Mouse (Mus musculus) macrophage (primary cell): Measurements from ENCODE around the gene Kctd2. TPM values are rescaled to one million over a fixed set of nuclear protein-coding genes. Genes with fewer than 3 reads are reported as not detected.

ENCODE experiments used
- H3K27ac ChIP-seq: fragments of 350-480 bp; formaldehyde crosslinking; 2 replicates; pipeline ENCODE4 v1.9.0; 2021
- H3K36me3 ChIP-seq: fragments of 350-480 bp; formaldehyde crosslinking; 2 replicates; pipeline ENCODE4 v1.9.0; 2021; ENCODE audit errors: inconsistent target
- H3K4me3 ChIP-seq: fragments of 350-480 bp; formaldehyde crosslinking; 2 replicates; pipeline ENCODE4 v1.9.0; 2021; ENCODE audit errors: inconsistent target
- H3K79me2 ChIP-seq: fragments of 350-480 bp; formaldehyde crosslinking; 2 replicates; pipeline ENCODE4 v1.9.0; 2021; ENCODE audit errors: inconsistent target
- WGBS: methylation state at CpG from one replicate; pipeline ENCODE4 v1.1.7; 2026; ENCODE audit warnings: inconsistent platforms; ENCODE audit not compliant: missing documents; 5-methylcytosine and 5-hydroxymethylcytosine counted together
- polyA plus RNA-seq: library from polyadenylated mRNA; stranded (reverse); fragments of 250-400 nt; gene quantifications from 3 replicates; pipeline ENCODE4 v1.2.4, GENCODE M21; 2018; ENCODE audit warnings: inconsistent platforms

Kctd2 gene
- polyA plus RNA-seq, 1 experiment from 2014 or later = 13.7 TPM

- 73% methylated on average over 5 of the region's 5 CpGs for WGBS
- Histone ChIP-seq H3K27ac (no peak overlapping the region), H3K4me3 (no peak overlapping the region), H3K36me3 (no peaks in the 10 kb centered on the region), H3K79me2 (no peaks in the 10 kb centered on the region)
Measured at GRCm38 (mm10) chr11:115461846-115462242, 41.9 kb downstream of the Kctd2 start.

GRCm38 (mm10) chr11:115462243-115462891 is 42.4 kb downstream of the Kctd2 start, which contains the start of gene Slc16a5:
Gene Slc16a5, plus strand, starts transcription at chr11:115462474.
- Histone ChIP-seq H3K4me3 (no peak within 1 kb of the TSS), H3K36me3 (no peaks in the 10 kb centered on the region), H3K79me2 (no peaks in the 10 kb centered on the region), H3K27ac (no peak within 1 kb of the TSS)
- WGBS = 81% methylated on average over 15 of the region's 16 CpGs

GRCm38 (mm10) chr11:115463397-115463796 is 43.5 kb downstream of the Kctd2 start:
- no peaks in the 10 kb centered on the region for H3K79me2 ChIP-seq
- no peak overlapping the region for H3K4me3 ChIP-seq
- 86% methylated on average over 11 of the region's 11 CpGs for WGBS
- no peaks in the 10 kb centered on the region for H3K36me3 ChIP-seq
- H3K27ac ChIP-seq = no peak overlapping the region

GRCm38 (mm10) chr11:115464851-115465250 is 44.9 kb downstream of the Kctd2 start:
- Histone ChIP-seq H3K27ac (no peak overlapping the region), H3K4me3 (no peak overlapping the region), H3K79me2 (no peaks in the 10 kb centered on the region), H3K36me3 (no peaks in the 10 kb centered on the region)
- no CpG with 5 or more reads among the region's 8 CpGs for WGBS

GRCm38 (mm10) chr11:115467217-115467618 is 47.3 kb downstream of the Kctd2 start:
- no peak overlapping the region for H3K27ac ChIP-seq
- WGBS = 95% methylated on average over 4 of the region's 4 CpGs

GRCm38 (mm10) chr11:115472183-115472582 is 52.3 kb downstream of the Kctd2 start:
- H3K36me3 ChIP-seq = no peaks in the 10 kb centered on the region
- peaks cover 17% of the 10 kb centered on the region for H3K79me2 ChIP-seq
- no peak overlapping the region for H3K4me3 ChIP-seq
- H3K27ac ChIP-seq = no peak overlapping the region
- 86% methylated on average over 7 of the region's 7 CpGs for WGBS

More at GRCm38 (mm10) chr11:115467217-115467618, 47.3 kb downstream of the Kctd2 start:
- Histone ChIP-seq H3K36me3 (no peaks in the 10 kb centered on the region), H3K79me2 (no peaks in the 10 kb centered on the region), H3K4me3 (no peak overlapping the region)

- H3K36me3 ChIP-seq = no peaks in the 10 kb centered on the region
- 14% methylated on average over 15 of the region's 15 CpGs for WGBS
- H3K4me3 ChIP-seq = no peak overlapping the region
- H3K27ac ChIP-seq = peak overlapping the region; percentile 56
- H3K79me2 ChIP-seq = peaks cover 19% of the 10 kb centered on the region
Measured at GRCm38 (mm10) chr11:115473626-115474275, 53.8 kb downstream of the Kctd2 start.

- peak within 1 kb of the TSS; percentile 89 for H3K4me3 ChIP-seq
- peaks cover 8% of the 10 kb centered on the region; the same call in 1 of the 2 replicates for H3K36me3 ChIP-seq
- H3K27ac ChIP-seq = peak within 1 kb of the TSS; percentile 88
- peaks cover 34% of the 10 kb centered on the region for H3K79me2 ChIP-seq
- 6% methylated on average over 24 of the region's 26 CpGs for WGBS
Measured at GRCm38 (mm10) chr11:115475025-115475757, 55.3 kb downstream of the Kctd2 start, which contains the start of gene Armc7. Gene Armc7, plus strand, starts transcription at chr11:115475667.

- Histone ChIP-seq H3K79me2 (peaks cover 40% of the 10 kb centered on the region), H3K4me3 (peak overlapping the region; percentile 89), H3K27ac (peak overlapping the region; percentile 88), H3K36me3 (peaks cover 9% of the 10 kb centered on the region; the same call in 1 of the 2 replicates)
- WGBS = under 1% methylated on average over 19 of the region's 28 CpGs
Measured at GRCm38 (mm10) chr11:115475758-115476237, 55.9 kb downstream of the Kctd2 start.

- H3K27ac ChIP-seq = peak overlapping the region; percentile 88
- WGBS = 81% methylated on average over 4 of the region's 4 CpGs
Measured at GRCm38 (mm10) chr11:115476630-115477029, 56.7 kb downstream of the Kctd2 start.

GRCm38 (mm10) chr11:115477388-115477787 is 57.5 kb downstream of the Kctd2 start:
- H3K4me3 ChIP-seq = peak overlapping the region; percentile 89
- WGBS = 19% methylated on average over 7 of the region's 7 CpGs
- peak overlapping the region; percentile 88 for H3K27ac ChIP-seq
- peaks cover 19% of the 10 kb centered on the region; the same call in 1 of the 2 replicates for H3K36me3 ChIP-seq
- peaks cover 56% of the 10 kb centered on the region for H3K79me2 ChIP-seq

More at GRCm38 (mm10) chr11:115476630-115477029, 56.7 kb downstream of the Kctd2 start:
- H3K79me2 ChIP-seq = peaks cover 48% of the 10 kb centered on the region
- peaks cover 14% of the 10 kb centered on the region; the same call in 1 of the 2 replicates for H3K36me3 ChIP-seq
- peak overlapping the region; percentile 89 for H3K4me3 ChIP-seq

- peaks cover 22% of the 10 kb centered on the region; the same call in 1 of the 2 replicates for H3K36me3 ChIP-seq
- H3K27ac ChIP-seq = peak overlapping the region; percentile 88
- WGBS = 59% methylated on average over 9 of the region's 9 CpGs
- H3K4me3 ChIP-seq = no peak overlapping the region; the same call in 1 of the 2 replicates
- peaks cover 66% of the 10 kb centered on the region for H3K79me2 ChIP-seq
Measured at GRCm38 (mm10) chr11:115478296-115478938, 58.5 kb downstream of the Kctd2 start.
